Mouse (Mus musculus): Measurements from ENCODE around the gene Gm4985. TPM values are rescaled to one million over a fixed set of nuclear protein-coding genes. Genes with fewer than 3 reads are reported as not detected.
"Not testable (repeated sequence)": the region's sequence is repeated elsewhere in the genome, so short reads cannot be mapped to it uniquely, and the experiment has no call there.

Gene Gm4985
- polyA plus RNA-seq (2015; fragmentation: Nextera tagmentation; extraction: Ambion mirVana) = not detected in 2 replicates

DNA sequence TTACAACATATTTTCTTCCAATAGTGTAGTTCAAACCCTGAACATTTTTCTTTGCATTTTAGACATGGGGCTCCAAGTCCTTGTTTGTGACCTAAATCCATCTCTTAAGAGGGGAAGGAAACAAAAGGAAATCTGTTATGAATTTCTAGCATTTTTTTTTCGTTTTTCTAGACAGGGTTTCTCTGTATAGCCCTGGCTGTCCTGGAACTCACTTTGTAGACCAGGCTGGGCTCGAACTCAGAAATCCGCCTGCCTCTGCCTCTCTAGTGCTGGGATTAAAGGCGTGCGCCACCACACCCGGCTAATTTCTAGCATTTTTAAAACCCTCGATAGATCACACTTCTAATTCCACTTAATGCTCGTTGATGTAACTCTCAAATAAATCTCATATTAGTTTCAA lies at the start of gene Gm4985:
TSS of gene Gm4985 (minus strand) at position 101 of the 400 bp plus-strand sequence.
- H3K36me3 ChIP-seq; H3K9me3 ChIP-seq; H3K27me3 ChIP-seq; H3K4me2 ChIP-seq (replicated peaks); ATAC-seq; H3K4me3 ChIP-seq (replicated peaks); H3K27ac ChIP-seq; H3K4me1 ChIP-seq (replicated peaks); H3K9ac ChIP-seq (replicated peaks): not testable (repeated sequence)
- 85% methylated on average over 8 of the region's 8 CpGs for WGBS

DNA sequence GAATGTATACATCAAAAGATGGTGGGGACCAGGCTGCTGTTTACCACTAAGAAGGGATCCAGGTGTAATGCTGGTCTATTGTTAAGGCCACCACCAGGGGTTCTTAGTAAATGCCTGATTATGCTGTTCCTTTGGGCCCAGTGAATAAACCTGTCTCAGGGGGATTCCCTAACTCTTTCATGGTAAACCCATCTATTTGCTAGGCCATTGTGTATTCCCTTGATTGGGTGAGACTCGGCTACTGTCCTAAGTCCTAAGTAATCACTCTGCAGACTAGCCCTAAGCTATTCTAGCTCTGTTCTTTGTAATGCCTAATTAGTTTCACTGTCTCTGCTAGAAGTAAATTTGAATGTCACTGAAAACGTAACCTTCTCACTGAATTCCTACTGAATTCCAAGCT lies 4.6 kb downstream of the Gm4985 start:
- Histone ChIP-seq H3K4me1 (replicated peaks) (no peaks in the 10 kb centered on the region), H3K4me2 (replicated peaks) (no peak overlapping the region), H3K27me3 (no peaks in the 10 kb centered on the region), H3K36me3 (no peaks in the 10 kb centered on the region), H3K4me3 (replicated peaks) (no peak overlapping the region), H3K27ac (no peak overlapping the region), H3K9me3 (no peaks in the 10 kb centered on the region), H3K9ac (replicated peaks) (no peak overlapping the region)
- ATAC-seq = no peak
- 53% methylated on average over 2 of the region's 2 CpGs for WGBS

Small RNAs within 50 kb of the gene (microRNA-seq; reads per million reads assigned to microRNA genes)
- not detected for gene Gm25299

Other genes with a start within 250 kb of the Gm4985 start
- not detected in 2 replicates for gene Gm4907, start 76.4 kb downstream of the Gm4985 start, polyA plus RNA-seq (2015; fragmentation: Nextera tagmentation; extraction: Ambion mirVana)